Mouse (Mus musculus): ENCODE results near the gene Tmem206. TPM values are rescaled to one million over a fixed set of nuclear protein-coding genes. Genes with fewer than 3 reads are reported as not detected.

Tmem206 gene
- 22.1 and 22.2 TPM in 2 replicates for polyA plus RNA-seq (2012; rRNA removed)

- H3K4me1 ChIP-seq (ENCODE audit: control insufficient read depth, insufficient read depth, low read length), result peaks cover 12% of the 10 kb centered on the region; the same call in 1 of the 2 replicates
- WGBS, result under 1% methylated on average over 42 of the region's 42 CpGs
- no peaks in the 10 kb centered on the region for H3K36me3 ChIP-seq (ENCODE audit: control insufficient read depth, insufficient read depth, low read length)
- TF ChIP-seq POLR2A (IDR thresholded peaks at IDR 0.05; ENCODE audit: low read depth, low read length) (peak; percentile 76), CTCF (conservative IDR thresholded peaks at IDR 0.05; ENCODE audit: insufficient read depth, insufficient read length, low read depth, low read length) (no peak)
- H3K27me3 ChIP-seq (replicated peaks; ENCODE audit: control insufficient read depth, insufficient read depth, low read length), result no peaks in the 10 kb centered on the region
- H3K4me3 ChIP-seq (ENCODE audit: insufficient read depth, low read depth, low read length), result peak within 1 kb of the TSS; percentile 78
- DNase-seq, result peak; percentile 96
- H3K27ac ChIP-seq (ENCODE audit: insufficient read depth, low read depth, low read length), result peak within 1 kb of the TSS; percentile 62
These were observed at the start of gene Tmem206 for GRCm38 (mm10) chr1:191325726-191326232. TSS of gene Tmem206 (plus strand) at chr1:191325912.

- no peak for TF ChIP-seq POLR2A (IDR thresholded peaks at IDR 0.05; ENCODE audit: low read depth, low read length)
- no peak for TF ChIP-seq CTCF (conservative IDR thresholded peaks at IDR 0.05; ENCODE audit: insufficient read depth, insufficient read length, low read depth, low read length)
- no peak overlapping the region for H3K27ac ChIP-seq (ENCODE audit: insufficient read depth, low read depth, low read length)
These were observed 49.5 kb upstream of the Tmem206 start for GRCm38 (mm10) chr1:191276181-191276580.

GRCm38 (mm10) chr1:191277549-191278059 is 48.1 kb upstream of the Tmem206 start:
- WGBS, result 67% methylated on average over 14 of the region's 14 CpGs
- Histone ChIP-seq H3K4me1 (ENCODE audit: control insufficient read depth, insufficient read depth, low read length) (no peaks in the 10 kb centered on the region), H3K27me3 (replicated peaks; ENCODE audit: control insufficient read depth, insufficient read depth, low read length) (no peaks in the 10 kb centered on the region), H3K36me3 (ENCODE audit: control insufficient read depth, insufficient read depth, low read length) (no peaks in the 10 kb centered on the region), H3K4me3 (ENCODE audit: insufficient read depth, low read depth, low read length) (no peak overlapping the region), H3K27ac (ENCODE audit: insufficient read depth, low read depth, low read length) (no peak overlapping the region)
- no peak for TF ChIP-seq CTCF (conservative IDR thresholded peaks at IDR 0.05; ENCODE audit: insufficient read depth, insufficient read length, low read depth, low read length)
- no peak for TF ChIP-seq POLR2A (IDR thresholded peaks at IDR 0.05; ENCODE audit: low read depth, low read length)
- DNase-seq, result peak; percentile 84

More at GRCm38 (mm10) chr1:191276181-191276580, 49.5 kb upstream of the Tmem206 start:
- no peaks in the 10 kb centered on the region for H3K4me1 ChIP-seq (ENCODE audit: control insufficient read depth, insufficient read depth, low read length)
- 85% methylated on average over 7 of the region's 7 CpGs for WGBS
- DNase-seq, result peak; percentile 52
- H3K27me3 ChIP-seq (replicated peaks; ENCODE audit: control insufficient read depth, insufficient read depth, low read length), result no peaks in the 10 kb centered on the region
- H3K4me3 ChIP-seq (ENCODE audit: insufficient read depth, low read depth, low read length), result no peak overlapping the region
- no peaks in the 10 kb centered on the region for H3K36me3 ChIP-seq (ENCODE audit: control insufficient read depth, insufficient read depth, low read length)

- DNase-seq, result no peak
- no peaks in the 10 kb centered on the region for H3K4me1 ChIP-seq (ENCODE audit: control insufficient read depth, insufficient read depth, low read length)
- TF ChIP-seq CTCF (conservative IDR thresholded peaks at IDR 0.05; ENCODE audit: insufficient read depth, insufficient read length, low read depth, low read length) (no peak), POLR2A (IDR thresholded peaks at IDR 0.05; ENCODE audit: low read depth, low read length) (no peak)
- WGBS, result 81% methylated on average over 4 of the region's 4 CpGs
- H3K4me3 ChIP-seq (ENCODE audit: insufficient read depth, low read depth, low read length), result no peak overlapping the region
- H3K27ac ChIP-seq (ENCODE audit: insufficient read depth, low read depth, low read length), result no peak overlapping the region
- no peaks in the 10 kb centered on the region for H3K36me3 ChIP-seq (ENCODE audit: control insufficient read depth, insufficient read depth, low read length)
- no peaks in the 10 kb centered on the region for H3K27me3 ChIP-seq (replicated peaks; ENCODE audit: control insufficient read depth, insufficient read depth, low read length)
These were observed 47.4 kb upstream of the Tmem206 start for GRCm38 (mm10) chr1:191278324-191278723.

GRCm38 (mm10) chr1:191281171-191281570 is 44.5 kb upstream of the Tmem206 start:
- DNase-seq, result no peak
- Histone ChIP-seq H3K4me1 (ENCODE audit: control insufficient read depth, insufficient read depth, low read length) (no peaks in the 10 kb centered on the region), H3K4me3 (ENCODE audit: insufficient read depth, low read depth, low read length) (no peak overlapping the region), H3K27me3 (replicated peaks; ENCODE audit: control insufficient read depth, insufficient read depth, low read length) (no peaks in the 10 kb centered on the region), H3K36me3 (ENCODE audit: control insufficient read depth, insufficient read depth, low read length) (no peaks in the 10 kb centered on the region), H3K27ac (ENCODE audit: insufficient read depth, low read depth, low read length) (no peak overlapping the region)
- WGBS, result 66% methylated on average over 7 of the region's 7 CpGs
- no peak for TF ChIP-seq POLR2A (IDR thresholded peaks at IDR 0.05; ENCODE audit: low read depth, low read length)
- TF ChIP-seq CTCF (conservative IDR thresholded peaks at IDR 0.05; ENCODE audit: insufficient read depth, insufficient read length, low read depth, low read length), result no peak

- no peak overlapping the region for H3K27ac ChIP-seq (ENCODE audit: insufficient read depth, low read depth, low read length)
- no peaks in the 10 kb centered on the region for H3K36me3 ChIP-seq (ENCODE audit: control insufficient read depth, insufficient read depth, low read length)
- no peak for TF ChIP-seq CTCF (conservative IDR thresholded peaks at IDR 0.05; ENCODE audit: insufficient read depth, insufficient read length, low read depth, low read length)
- TF ChIP-seq POLR2A (IDR thresholded peaks at IDR 0.05; ENCODE audit: low read depth, low read length), result no peak
- H3K27me3 ChIP-seq (replicated peaks; ENCODE audit: control insufficient read depth, insufficient read depth, low read length), result no peaks in the 10 kb centered on the region
- no peak overlapping the region for H3K4me3 ChIP-seq (ENCODE audit: insufficient read depth, low read depth, low read length)
- no peaks in the 10 kb centered on the region for H3K4me1 ChIP-seq (ENCODE audit: control insufficient read depth, insufficient read depth, low read length)
- WGBS, result 94% methylated on average over 1 of the region's 1 CpGs
- no peak for DNase-seq
These were observed 43.4 kb upstream of the Tmem206 start for GRCm38 (mm10) chr1:191282319-191282718.

- Histone ChIP-seq H3K36me3 (ENCODE audit: control insufficient read depth, insufficient read depth, low read length) (no peaks in the 10 kb centered on the region), H3K4me1 (ENCODE audit: control insufficient read depth, insufficient read depth, low read length) (no peaks in the 10 kb centered on the region), H3K27ac (ENCODE audit: insufficient read depth, low read depth, low read length) (no peak overlapping the region), H3K27me3 (replicated peaks; ENCODE audit: control insufficient read depth, insufficient read depth, low read length) (no peaks in the 10 kb centered on the region), H3K4me3 (ENCODE audit: insufficient read depth, low read depth, low read length) (no peak overlapping the region)
- DNase-seq, result peak; percentile 50
- TF ChIP-seq CTCF (conservative IDR thresholded peaks at IDR 0.05; ENCODE audit: insufficient read depth, insufficient read length, low read depth, low read length), result no peak
- no peak for TF ChIP-seq POLR2A (IDR thresholded peaks at IDR 0.05; ENCODE audit: low read depth, low read length)
- WGBS, result 76% methylated on average over 13 of the region's 13 CpGs
These were observed 42.3 kb upstream of the Tmem206 start for GRCm38 (mm10) chr1:191283110-191284040.

All from kidney, adult 2 months (tissue).